Mouse (Mus musculus) heart, adult 8-10 months (tissue): ENCODE measurements around the gene Tbc1d2. TPM values are rescaled to one million over a fixed set of nuclear protein-coding genes. Genes with fewer than 3 reads are reported as not detected.
A peak's percentile ranks its signal among the peaks of the same experiment; 100 is the strongest.
"Not testable (repeated sequence)": the region's sequence is repeated elsewhere in the genome, so short reads cannot be mapped to it uniquely, and the experiment has no call there.

Source experiments
- DNase-seq: peaks from one replicate; pipeline ENCODE4 v3.0.0; 2022; ENCODE audit warnings: low spot score
- total RNA-seq, 4 experiments: library from RNA; stranded (reverse); gene quantifications; 2 replicates each; pipeline ENCODE4 v1.2.4; 2022

The Tbc1d2 gene
- total RNA-seq, 4 experiments from 2014 or later: 0.92 to 1.8 (median 1.3) TPM

DNA sequence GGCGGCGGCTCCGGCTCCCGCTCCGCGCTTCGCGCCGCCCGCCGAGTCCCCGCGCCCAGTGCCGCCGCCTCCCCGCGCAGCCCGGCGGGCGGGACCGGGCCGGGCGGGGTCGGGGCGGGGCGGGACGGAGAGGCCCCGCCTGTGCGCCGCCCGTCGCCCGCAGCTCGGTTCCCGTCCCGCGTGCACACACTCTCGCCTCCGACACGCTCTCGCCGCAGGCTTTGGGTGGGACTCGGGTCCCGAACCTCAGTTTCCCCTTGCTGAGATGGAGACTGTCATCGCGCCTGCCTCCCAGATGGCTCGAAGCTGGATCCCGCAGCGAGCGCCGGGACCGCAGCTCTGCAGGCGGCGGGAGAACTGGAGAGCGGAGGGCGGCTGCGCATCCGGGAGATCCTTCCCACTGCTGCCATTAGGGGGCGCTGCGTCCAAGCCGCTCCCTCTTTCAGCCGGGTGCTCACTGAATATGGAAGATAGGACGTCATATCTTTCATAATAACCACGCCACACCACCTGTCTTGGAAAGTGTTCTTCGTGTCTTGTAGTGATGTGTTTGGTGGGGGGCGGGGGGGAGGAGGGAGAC lies 48.1 kb downstream of the Tbc1d2 start, which contains the start of gene Coro2a:
TSS of gene Coro2a (minus strand) at position 359 of the 580 bp plus-strand sequence.
- peak; percentile 54 for DNase-seq

DNA sequence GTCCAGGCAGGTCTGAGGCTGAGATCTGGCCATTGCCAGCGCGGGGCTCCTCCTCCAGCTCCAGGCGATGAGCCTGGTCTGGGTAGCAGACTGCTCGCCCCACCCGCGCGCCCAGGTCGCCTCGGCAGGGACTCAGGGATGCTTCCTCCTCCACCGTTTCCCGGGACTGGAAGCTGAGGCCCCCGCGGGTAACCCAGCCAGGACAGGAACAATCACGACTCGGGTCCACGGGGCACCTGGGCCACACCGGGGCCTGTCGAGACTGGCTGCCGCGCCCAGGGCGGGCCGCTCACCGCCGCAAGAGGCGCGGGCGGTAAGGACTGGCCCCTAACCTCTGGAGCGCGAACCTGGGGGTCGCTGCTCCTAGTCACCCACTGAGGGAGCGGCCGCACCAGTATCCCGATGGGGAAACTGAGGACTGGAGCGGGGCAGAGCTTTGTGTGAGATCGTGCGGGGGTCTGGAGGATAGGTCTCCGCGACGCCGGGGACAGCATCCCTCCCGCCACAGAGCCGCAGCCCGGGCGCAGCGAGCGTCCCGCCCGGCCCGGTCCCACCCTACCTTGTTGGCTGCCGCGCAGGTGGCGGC lies 48.7 kb downstream of the Tbc1d2 start:
- no peak for DNase-seq

DNA sequence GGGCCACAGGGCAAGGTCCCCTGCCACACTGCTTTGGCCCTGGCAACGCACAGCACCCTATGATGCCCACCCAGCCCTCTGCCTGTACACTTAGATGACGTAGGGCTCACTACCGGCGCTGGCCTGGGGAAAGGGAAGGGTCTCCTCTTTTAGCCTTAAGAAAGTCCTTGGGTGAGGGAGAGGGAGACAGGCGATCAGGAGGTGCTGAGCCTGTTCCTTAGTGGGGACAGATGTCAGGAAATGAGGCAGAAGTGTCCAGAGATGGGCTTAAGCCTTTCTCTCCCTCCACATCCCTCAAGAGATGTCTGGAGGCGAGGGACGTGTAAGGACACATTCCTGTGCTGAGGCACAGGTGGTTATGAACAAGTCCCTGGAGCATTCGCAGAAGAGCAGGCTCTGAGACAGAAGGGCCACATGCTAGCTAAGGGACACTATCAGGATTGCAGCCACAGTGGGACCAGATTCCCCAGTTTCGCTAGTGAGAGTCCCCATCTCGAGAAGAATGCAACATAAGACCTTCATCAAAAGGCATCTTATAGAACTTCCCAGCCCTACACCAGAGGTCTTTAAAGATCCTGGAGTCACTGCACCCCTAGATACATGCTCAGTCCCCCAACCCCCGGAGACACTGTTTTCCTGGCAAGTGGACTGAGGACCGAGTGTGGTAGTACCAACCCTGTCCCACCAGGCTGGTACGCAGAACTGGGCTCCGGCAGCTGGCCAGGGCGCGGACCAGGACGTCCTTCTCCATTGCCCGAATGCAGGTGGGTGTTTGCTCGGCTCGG lies 49.3 kb downstream of the Tbc1d2 start:
- DNase-seq: no peak

DNA sequence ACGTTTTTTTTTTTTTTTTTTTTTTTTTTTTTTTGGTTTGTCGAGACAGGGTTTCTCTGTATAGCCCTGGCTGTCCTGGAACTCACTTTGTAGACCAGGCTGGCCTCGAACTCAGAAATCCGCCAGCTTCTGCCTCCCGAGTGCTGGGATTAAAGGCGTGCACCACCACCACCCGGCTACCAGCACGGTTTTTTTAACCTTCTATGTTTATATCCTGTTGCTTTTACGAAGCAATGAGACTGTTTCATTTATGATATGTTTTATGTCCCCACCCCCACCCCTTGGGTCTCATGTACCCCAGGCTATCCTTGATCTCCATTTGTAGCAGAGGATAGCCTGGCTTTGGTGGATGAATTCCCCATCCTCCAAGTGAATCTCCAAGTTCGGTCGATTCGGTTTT lies 50.4 kb downstream of the Tbc1d2 start:
- DNase-seq: not testable (repeated sequence)

DNA sequence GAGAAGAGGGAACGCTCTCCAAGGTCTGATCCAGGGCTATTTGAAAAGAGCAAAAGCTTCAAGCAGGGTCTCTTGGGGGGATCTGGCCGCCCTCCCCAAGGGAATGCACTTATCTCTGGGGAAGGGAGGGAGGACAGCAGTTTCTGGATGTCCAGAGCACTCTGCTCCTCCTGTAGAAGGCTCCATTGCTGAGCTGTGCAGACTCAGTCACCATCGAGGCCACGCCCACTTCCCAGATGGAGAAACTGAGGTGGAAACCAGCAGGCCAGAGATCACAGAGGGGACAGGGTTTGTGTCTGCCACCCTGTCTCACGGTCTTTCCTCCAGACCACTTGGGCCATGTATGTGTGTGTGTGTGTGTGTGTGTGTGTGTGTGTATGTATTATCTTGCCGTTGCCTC lies 51.0 kb downstream of the Tbc1d2 start:
- DNase-seq: no peak

DNA sequence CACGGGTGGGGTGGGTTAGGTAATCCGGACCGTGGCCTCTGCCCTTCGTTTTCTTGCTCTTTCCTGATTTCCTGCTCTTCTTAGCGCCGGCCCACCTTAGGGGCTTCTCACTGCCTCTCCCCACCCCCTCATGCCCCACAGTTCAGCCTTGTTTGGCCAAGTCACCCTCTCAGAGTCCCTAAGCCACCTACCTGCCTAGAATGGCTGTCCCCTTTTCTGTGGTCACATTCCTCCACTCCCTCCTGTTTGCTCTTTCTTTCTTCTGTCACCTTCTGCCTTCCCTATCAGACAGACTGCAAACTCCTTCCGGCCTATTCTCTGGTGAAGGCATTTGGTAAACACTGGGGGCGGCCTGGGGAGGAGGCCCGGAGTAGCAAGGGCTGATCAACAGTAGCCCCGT lies 51.9 kb downstream of the Tbc1d2 start:
- no peak for DNase-seq

DNA sequence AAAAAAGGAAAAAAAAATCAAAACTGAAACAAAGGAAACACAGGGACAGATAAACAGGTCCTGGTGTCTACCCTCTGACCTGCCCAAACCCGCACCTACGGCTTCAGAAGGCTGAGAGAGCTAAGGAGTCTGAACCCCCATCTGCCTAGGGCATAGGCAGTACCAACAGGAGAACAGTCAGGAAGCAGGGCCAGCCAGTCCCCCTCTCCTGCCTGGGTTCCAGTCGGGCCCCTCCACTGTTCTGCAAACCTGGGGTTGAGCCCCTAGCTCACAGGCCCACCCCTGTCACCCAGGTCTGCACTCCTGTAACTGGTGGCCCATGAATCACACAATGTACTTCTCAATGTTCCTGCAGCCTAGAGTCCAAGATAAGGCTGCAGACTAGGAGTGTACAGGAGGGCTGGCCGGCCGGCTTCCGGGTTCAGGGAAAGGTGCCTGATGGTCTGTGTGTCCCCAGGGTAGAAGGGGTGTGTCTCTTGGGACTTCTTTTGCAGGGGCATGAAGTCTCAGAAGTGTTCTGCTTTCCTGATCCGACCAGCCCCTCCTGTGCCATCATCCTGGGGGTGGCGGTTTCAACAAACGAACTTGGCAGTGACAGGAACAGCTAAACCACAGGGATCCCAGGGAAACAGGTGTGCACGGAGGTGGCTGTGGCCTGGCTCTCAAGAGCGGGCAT lies 52.6 kb downstream of the Tbc1d2 start:
- no peak for DNase-seq

DNA sequence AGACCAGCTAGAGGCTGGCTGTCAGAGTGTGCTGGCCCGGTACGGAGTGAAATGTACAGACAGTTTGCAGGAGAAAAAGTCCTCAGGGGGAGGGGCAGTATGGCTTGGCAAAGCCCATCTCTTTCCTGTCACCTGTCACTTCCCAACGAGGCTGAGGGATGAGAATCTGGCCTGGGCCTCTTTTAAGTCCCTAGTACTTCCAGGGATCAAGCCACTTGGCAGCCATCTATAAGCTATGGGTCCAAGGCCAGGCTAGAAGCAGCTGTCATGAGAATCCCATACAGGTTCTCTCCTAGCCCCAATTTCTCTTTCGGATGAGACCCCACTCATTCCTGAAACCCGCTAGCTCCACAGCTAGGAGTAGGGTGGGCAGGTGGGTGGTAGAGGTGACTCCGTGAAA lies 53.6 kb downstream of the Tbc1d2 start:
- DNase-seq: no peak

DNA sequence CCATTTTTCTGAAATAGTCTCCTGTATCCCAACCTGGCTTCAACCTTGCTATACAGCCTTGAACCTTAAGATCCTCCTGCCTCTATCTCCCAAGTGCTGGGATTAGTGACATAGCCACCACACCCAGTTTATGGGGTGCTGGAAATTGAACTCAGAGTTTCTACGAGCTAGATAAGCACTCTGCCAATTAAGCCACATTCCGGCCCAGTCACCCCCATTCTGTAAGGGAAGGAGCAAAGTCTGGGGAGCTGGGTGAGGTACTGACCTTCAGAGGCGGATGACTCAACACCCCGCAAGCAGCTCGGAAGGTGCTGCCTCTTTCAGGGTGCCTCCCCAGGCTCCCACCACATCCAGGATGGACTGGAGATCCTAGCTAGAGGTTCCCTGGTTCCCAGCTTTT lies 55.9 kb downstream of the Tbc1d2 start:
- no peak for DNase-seq

DNA sequence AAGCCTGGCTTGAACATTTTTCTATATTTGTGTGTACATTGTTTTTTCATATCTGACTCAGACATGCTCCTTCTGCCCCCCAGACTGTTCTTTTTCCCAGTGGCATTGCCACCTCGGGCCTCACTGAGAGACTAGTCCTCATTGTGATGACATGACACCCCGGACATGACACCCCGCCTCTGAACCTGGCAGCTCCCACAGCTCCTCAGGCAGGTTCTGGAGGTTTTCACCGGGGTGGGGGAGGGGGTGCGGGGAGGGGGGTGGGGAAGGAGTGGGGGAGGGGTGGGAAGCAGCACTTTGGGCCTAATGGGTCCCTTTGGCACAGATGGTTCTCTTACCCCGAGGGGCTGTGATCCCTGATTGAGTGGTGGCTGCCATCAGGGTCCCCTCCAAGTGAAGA lies 56.5 kb downstream of the Tbc1d2 start:
- DNase-seq: no peak

DNA sequence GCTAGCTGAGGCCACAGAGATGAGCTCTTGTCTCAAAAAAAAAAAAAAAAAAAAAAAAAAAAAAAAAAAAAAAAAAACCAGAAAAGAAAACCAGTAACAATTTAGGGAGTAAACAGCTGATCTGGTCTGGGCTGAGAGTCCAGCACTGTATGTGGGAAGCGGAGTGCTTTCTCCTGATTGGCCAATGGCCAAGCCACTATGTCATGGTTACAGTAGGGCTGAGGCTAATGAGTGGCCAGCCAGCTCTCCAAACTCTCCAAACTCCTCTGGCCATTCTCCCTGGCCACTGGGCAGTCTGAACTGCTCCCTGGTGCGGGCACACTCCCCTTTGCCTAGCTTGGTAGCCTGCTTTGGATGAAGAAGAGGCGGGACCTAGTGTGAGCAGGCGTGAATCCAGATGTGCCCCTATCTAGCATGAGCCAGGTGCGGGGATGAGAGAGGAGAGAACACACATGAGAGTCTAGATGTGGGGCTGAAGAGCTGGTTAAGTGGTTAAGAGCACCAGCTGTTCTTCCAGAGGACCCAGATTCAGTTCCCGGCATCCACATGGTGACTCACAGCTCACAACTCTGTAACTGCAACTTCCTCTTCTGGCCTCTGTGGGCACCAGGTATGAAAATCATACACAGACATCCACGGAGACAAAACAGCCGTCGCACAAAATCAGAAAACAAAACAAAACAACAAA lies 58.0 kb downstream of the Tbc1d2 start:
- DNase-seq: no peak

DNA sequence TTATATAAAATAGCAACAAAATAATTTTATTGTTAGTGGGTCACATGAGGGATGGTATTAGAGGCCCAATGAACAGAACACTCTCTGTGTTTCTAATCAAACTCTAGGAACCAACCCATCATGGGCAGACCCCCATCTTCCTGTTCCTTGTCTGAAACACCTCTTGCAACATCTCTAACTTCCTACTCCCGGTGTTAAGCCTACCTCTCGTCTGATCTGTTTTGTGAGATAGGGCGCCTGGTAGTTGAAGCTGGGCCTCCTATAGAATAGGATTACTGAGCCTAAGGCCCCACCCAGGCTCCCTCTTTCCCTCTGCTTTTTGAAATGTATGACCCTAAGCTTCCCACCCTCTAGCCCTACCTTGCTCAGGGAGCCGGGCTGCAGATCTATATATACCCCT lies 59.2 kb downstream of the Tbc1d2 start:
- DNase-seq: no peak

DNA sequence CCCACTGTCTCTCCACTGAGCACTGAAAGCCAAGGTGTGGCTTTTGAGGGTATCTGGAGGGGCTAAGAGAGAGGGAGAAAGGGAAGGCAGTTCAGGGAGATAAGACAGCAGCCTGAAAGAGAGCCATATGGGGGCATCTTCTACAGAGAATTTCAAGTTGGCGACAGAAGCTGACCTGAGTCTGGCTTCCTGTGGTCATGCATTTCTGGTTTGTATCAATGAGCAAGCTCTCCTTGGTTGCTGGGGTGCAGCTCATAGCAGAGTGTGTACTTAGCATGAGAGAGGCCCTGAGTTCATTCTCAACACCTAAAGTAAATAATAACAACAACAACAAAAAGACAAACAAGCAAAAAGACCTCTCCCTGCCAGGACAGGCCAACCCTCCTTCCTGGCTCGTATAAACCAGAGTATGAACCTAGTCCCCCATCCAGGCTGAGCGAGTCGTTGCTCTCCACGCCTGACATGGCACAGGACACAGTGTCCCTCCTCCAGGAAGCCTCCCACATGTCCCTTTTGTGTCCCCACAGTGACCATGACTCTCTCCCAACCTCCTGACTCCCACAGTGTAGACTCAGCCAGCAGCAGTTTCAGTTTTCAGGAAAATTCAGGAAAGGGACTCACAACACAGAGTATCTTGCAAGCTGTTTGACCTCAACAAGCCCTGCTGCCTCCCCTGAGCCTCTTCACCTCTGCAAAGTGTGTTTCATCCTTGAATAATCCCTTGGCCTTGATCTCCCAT lies 59.9 kb downstream of the Tbc1d2 start:
- no peak for DNase-seq

DNA sequence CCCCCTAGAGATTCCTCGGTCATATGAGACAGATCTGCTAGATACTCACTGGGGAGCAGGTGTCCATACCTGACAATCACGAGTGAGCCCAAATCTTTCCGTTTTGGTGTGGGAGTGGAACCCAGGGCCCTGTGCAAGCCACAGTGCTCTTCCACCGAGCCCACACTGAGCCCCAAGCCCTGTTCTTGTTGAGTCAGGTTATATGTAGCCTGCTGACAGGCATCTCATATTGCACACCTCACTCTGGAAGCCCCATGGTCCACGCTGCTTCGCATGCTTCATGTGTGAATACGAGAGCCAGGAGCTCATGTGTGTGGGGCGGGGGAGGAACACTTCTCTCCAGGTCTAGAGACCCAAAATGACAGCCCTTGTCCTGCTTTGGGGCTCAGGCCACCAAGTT lies 60.9 kb downstream of the Tbc1d2 start:
- DNase-seq: no peak

DNA sequence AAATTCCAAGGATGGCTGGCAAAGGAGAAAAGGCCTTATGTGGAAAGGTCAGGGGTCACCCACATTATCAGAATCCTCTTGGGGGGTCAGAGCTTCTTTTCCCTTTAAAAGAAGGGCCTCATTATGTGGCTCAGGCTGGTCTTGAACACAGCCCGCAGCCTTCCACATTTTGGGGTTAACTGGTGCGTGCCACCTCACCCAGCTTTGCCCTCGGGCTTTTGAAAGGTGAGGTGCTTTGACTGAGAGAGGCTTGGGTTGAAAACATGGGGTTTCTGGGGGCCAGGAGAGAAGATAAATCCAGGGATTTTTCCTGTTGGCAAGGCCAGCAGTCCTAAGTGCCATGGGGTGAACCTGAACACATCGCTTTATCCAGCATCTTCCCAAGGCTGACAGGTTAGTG lies 63.5 kb downstream of the Tbc1d2 start:
- no peak for DNase-seq

DNA sequence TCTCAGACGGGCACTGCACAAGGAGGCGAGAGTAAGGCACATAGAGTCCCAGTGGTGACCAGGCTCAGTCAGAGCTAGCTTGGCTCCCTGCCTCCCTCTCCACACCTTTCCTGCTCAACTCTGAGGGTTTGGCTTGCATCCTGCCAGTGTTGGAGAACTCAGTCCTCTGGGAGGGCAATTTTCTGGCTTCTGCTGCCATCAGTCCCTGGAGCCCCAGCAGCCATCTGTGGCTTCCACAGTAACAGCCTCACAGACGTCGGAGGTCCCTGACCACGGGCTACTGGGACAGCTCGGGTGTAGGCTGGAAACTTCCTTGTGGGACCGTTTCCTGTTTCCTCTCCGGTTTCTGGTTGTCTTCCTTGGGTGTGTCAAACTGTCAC lies 64.2 kb downstream of the Tbc1d2 start:
- no peak for DNase-seq

DNA sequence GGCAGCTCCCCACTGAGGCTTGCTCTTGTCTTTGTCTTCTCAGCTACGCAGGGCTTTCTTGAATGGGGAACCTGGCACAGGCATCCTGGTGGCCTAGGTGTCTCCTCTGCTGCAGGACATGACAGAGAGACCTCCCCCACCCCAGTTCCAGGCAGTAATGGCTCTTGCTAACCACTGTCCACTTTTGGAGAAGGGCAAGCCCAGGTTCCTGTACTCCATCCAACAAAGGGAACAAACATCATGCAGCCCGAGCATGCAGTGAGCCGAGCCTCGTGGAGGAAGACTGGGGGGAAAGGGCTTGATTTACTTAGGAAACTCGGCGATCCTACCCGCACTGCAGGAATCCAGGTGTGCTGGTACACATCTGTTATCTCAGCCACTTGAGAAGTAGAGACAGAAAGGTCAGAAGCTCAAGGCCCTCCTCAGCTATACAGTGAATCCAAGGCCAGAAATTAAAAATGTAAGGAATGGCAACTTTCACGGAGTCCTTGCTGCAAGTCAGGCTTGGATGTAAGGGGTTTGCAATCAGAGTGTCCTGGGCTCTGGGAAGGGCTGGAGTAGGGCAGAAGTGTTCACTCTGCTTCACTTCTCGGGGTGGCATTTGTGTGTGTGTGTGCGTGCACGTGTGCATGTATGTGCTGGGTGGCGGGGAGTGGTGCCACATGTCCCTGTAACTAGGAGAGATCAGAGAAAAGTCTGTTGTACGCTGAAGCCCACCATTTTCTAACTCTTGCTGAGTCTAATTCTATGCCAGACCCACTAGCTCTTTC lies 64.8 kb downstream of the Tbc1d2 start:
- DNase-seq: no peak

DNA sequence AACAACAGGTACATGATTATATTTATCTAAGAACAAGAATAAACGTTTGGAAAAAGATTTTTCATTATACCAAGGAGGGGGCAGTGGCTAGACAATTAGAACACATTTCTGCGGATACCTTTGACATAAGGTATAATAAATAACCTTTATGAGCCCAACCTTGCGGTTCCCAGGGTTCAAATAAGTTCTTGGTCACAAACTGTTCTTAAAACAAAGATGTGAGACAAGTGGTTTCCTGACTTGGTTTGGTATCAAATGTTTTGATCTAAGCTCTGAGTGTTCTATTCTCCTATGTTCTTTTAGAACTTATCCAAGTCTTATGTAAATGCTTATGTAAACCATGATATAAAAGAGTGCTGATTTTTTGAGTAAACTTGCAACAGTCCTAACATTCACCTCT lies 65.5 kb downstream of the Tbc1d2 start:
- not testable (repeated sequence) for DNase-seq

DNA sequence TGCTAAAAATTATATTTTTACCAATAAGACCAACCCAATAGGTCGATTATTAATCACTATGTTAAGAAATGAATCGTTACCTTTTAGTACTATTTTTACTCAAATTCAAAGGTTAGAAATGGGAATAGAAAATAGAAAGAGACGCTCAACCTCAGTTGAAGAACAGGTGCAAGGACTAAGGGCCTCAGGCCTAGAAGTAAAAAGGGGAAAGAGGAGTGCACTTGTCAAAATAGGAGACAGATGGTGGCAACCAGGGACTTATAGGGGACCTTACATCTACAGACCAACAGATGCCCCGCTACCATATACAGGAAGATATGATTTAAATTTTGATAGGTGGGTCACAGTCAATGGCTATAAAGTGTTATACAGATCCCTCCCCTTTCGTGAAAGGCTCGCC lies 65.9 kb downstream of the Tbc1d2 start:
- not testable (repeated sequence) for DNase-seq

DNA sequence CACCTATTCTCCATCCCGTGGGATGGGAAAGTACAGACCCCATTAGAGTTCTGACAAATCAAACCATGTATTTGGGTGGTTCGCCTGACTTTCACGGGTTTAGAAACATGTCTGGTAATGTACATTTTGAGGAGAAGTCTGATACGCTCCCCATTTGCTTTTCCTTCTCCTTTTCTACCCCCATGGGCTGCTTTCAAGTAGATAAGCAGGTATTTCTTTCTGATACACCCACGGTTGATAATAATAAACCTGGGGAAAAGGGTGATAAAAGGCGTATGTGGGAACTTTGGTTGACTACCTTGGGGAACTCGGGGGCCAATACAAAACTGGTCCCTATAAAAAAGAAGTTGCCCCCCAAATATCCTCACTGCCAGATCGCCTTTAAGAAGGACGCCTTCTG lies 68.0 kb downstream of the Tbc1d2 start:
- not testable (repeated sequence) for DNase-seq
